Mouse (Mus musculus) left cerebral cortex, postnatal 25 days (tissue): ENCODE data around the gene 2310022B05Rik. TPM values are rescaled to one million over a fixed set of nuclear protein-coding genes. Genes with fewer than 3 reads are reported as not detected.

ENCODE experiments used
- DNase-seq, 2 experiments: peaks; one replicate each; pipeline ENCODE4 v3.0.0; 2022; ENCODE audit warnings: low spot score in 2 of 2, mixed read lengths in 1 of 2
- intact Hi-C: fragments of 180-260 bp; cut with DNase I; formaldehyde crosslinking; loops from one replicate; pipeline ENCODE4 v1.15.1; 2025
- total RNA-seq, 2 experiments: library from RNA; stranded (reverse); gene quantifications; 2 replicates each; pipeline ENCODE4 v1.2.3; 2021

The 2310022B05Rik gene
- 10 to 100 TPM; 50.5 to 55.8 TPM for total RNA-seq

DNA sequence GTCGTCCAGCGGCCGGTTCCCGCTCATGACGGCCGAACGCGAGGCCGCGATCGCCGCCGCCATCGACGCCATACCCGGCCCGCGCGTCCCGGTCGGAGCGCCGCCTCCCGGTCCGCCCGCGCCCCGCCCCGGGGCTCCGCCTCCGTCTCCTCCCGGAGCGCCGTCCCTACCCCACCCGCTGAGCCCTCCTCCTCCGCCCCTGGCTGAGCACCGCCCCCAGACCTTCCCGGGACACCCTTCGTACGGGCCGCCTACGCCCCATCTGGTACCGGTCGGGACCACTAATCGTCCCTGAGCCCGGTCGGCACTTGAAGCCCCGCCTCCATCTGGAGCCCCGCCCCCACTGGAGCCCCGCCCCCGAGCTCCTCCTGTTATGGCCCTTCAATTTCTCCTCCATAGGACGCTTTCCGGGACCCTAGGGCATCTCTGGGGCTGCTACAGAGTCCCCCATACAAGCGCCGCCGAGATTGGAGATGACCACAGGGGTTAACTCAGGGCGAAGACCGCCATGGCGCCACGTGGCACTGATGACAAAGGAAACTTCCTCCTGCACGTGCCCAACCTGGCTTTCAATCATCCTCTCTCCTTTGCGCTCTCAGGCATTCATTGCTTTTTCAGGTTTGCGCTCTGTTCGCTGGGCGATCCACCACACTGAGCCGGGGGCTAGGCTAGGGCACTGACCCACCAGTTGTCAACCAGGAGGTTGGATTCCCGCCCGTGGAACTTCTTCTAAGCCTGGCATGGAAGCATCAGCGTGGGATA lies at the start of gene 2310022B05Rik:
TSS of gene 2310022B05Rik (minus strand) at position 258 of the 762 bp plus-strand sequence.
- peak; percentile 78 to 80 for DNase-seq
- intact Hi-C loops, result loop anchor here (2.0 to 5.0 kb wide), 3 partner anchors 30 to 276 kb away; no protein-coding TSS in a partner anchor

DNA sequence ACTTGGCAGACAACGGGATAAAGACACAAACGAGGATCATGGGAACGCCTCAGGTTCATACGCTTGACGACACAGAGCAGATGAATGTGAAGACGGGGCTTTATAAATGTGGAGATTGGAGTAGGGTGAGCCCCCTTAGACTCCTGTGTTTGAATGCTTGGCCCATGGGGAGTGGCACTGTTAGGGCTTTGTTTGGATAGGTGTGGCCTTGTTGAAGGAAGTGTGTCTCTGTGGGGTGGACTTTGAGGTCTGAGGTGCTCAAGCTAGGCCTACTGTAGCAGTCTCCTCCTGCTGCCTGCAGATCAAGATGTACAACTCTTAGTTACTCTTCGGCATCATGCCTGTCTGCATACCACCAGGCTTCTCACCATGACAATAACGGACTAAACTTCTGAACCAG lies 42.7 kb upstream of the 2310022B05Rik start:
- intact Hi-C loops, result no loop called here
- DNase-seq, result no peak

- DNase-seq, result peak in 1 of 2 experiments; percentile 27
- intact Hi-C loops, result no loop called here
Observed at GRCm38 (mm10) chr8:124704376-124704775, 41.2 kb upstream of the 2310022B05Rik start.

GRCm38 (mm10) chr8:124703526-124703925 lies 40.4 kb upstream of the 2310022B05Rik start:
- DNase-seq, result no peak
- intact Hi-C loops, result no loop called here

DNA sequence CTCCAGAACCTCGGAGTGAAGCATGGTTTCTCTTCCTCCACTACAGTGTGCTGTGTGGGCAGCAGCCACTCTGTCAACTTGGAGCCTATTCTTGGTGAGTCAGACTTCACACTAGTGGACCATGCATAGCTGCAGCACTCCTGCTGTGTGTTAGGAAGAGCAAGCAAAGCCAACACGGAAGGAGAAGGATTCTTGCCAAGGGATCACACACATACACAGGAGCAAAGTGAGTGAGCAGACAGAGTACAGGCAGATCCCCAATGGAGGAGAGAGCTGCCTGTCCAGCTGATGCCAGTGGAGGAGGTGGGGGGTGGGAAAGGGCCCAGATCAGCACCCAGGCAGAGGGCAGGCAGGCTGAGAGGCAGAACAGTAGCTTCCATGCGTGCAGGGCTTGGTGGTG lies 39.0 kb upstream of the 2310022B05Rik start:
- DNase-seq, result peak in 1 of 2 experiments; percentile 79
- intact Hi-C loops, result no loop called here

DNA sequence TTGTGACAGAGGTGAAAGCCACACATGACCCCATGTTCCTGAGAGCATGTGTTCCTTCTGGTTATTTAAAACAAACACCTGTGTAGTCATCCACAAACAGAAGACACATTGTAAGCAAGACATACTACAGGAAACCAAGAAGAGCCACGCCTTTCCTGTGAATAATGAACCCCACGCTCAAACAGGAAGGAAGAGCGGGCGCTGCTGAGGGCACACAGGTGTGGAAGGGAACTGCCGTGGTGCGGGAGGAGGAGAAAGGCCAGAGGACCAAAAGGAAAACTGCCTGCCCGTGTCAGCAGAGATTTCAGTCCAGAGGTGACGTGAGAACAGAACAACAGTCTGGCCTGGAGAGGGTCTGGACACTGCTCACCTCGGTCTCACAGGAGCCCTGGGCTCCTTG lies 37.9 kb upstream of the 2310022B05Rik start:
- intact Hi-C loops, result no loop called here
- DNase-seq, result no peak

- DNase-seq, result no peak
- intact Hi-C loops, result no loop called here
Observed at GRCm38 (mm10) chr8:124700271-124700670, 37.1 kb upstream of the 2310022B05Rik start.

DNA sequence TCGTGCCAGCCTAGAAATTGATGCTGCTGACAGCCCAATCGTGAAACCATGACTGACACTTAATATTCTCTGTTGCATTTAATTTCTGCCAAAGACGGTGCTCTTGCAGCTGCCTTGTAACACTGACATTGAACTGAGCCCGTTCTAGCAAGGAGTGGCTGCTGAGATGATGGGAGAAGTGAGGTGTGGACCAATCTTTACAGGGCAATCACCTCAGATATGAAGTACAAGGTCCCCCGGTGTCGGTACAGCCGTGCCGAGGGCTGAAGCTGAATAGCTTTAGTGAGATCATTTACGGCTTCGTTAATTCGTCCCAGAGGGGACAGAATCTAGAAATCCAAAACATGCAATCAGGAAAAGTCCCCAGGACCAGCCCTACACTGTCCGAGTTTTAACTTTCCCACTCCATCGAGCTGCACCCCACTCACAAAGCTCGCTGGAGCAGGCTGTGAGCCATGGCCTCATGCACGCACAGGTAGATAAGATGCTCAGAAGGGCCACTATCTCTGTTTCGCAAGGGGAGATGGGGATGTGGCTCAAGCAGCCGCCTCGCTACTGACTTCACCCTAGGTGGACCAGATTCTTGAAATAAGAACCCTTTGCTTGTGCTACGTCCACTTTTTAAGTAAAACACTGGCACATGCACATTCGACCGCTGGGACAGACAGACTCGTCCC lies 32.4 kb upstream of the 2310022B05Rik start:
- DNase-seq, result no peak
- intact Hi-C loops, result no loop called here

- no peak for DNase-seq
- intact Hi-C loops, result no loop called here
Observed at GRCm38 (mm10) chr8:124691706-124692105, 28.5 kb upstream of the 2310022B05Rik start.

DNA sequence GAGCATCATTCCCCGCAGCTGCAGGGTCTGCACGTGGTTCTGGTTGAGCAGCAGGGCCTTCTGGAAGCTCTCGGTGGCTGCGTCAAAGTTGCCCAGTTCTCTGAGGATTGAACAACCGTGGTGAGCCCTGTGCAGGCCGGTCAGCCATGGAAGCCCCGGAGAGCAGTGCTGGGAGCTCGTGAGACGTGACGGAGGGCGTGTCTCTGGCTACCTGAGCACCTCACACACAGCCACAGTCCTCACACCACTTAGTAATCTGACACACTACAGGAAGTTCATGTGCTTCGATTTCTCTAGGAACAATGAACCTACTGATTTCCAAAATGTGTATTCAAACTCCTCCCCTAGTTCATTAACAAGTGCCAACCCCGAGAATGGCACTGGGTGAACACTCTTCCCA lies 25.7 kb upstream of the 2310022B05Rik start:
- intact Hi-C loops, result no loop called here
- DNase-seq, result no peak

- intact Hi-C loops, result no loop called here
- no peak for DNase-seq
Observed at GRCm38 (mm10) chr8:124682218-124682617, 19.0 kb upstream of the 2310022B05Rik start.

DNA sequence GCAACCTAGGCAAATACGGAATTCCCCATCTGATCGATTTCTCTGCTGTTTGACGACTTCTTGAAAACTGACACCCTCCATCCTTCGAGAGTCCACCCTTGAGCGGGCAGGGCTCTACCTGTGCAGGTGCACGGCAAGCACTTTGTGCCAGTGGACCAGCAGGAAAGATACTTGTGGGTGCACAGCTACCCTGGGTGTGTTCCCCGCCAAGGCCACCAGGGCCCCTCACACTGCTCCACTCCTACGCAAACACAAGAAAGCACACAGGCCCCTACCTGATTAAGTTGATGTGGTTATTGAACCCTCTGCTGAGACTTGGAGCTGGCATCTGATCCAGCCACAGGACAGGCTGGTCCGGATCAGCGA lies 18.6 kb upstream of the 2310022B05Rik start:
- no peak for DNase-seq
- intact Hi-C loops, result no loop called here

- intact Hi-C loops, result no loop called here
- DNase-seq, result no peak
Observed at GRCm38 (mm10) chr8:124681077-124681791, 18.1 kb upstream of the 2310022B05Rik start.

GRCm38 (mm10) chr8:124678246-124678645 lies 15.1 kb upstream of the 2310022B05Rik start:
- DNase-seq, result no peak
- intact Hi-C loops, result loop anchor here (5.0 kb wide), 1 partner anchor 146 kb away; no protein-coding TSS in a partner anchor

GRCm38 (mm10) chr8:124677486-124677885 lies 14.3 kb upstream of the 2310022B05Rik start:
- DNase-seq, result peak; percentile 89 to 95
- intact Hi-C loops, result loop anchor here (1.0 to 5.0 kb wide), 2 partner anchors 60 to 145 kb away; no protein-coding TSS in a partner anchor

- DNase-seq, result no peak
- intact Hi-C loops, result loop anchor here (1.0 to 5.0 kb wide), 2 partner anchors 60 to 145 kb away; no protein-coding TSS in a partner anchor
Observed at GRCm38 (mm10) chr8:124677078-124677477, 13.9 kb upstream of the 2310022B05Rik start.

DNA sequence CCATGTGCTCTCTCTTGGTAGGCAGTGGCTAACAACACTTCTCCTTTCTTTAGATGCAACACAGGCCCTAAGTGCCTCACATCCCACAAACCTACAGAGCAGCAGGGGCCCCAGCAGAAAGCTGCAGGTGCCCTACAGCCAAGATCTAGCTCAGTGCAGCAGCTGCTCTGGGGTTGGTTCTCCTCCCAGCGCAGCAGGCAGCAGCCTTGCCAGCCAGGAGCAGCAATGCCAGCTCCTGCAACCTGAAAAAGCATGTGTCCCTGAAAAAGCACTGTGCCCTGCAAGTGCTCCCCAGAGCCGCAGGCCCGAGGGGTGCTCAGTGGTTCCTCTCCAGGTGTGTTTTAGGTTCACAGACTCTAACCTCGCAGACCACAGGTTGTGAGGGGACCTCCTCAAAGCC lies 13.5 kb upstream of the 2310022B05Rik start:
- intact Hi-C loops, result loop anchor here (1.0 to 5.0 kb wide), 2 partner anchors 59 to 144 kb away; no protein-coding TSS in a partner anchor
- peak in 1 of 2 experiments; percentile 23 for DNase-seq

- no peak for DNase-seq
- intact Hi-C loops, result no loop called here
Observed at GRCm38 (mm10) chr8:124672345-124672744, 9.2 kb upstream of the 2310022B05Rik start.

DNA sequence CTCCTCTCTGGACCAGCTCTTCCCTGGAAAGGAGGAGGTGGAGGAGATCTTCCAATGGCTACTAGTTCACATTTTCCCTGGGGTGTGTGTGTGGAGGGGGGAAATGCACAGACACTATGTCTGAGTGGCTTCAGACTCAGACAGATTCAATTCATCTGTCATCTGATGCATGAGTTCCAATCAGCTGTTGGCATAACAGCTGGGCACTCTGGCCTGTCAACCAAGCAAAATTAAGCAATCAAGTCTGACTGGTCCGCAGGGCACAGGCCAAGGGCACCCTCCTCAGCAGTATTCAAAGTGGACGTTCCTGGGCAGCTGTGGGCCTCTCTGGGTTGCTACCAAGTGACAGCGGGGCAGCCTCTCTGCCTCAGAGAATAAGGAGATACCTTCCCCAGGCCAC lies 5.6 kb upstream of the 2310022B05Rik start:
- intact Hi-C loops, result no loop called here

GRCm38 (mm10) chr8:124664414-124664813 lies 1.2 kb upstream of the 2310022B05Rik start:
- intact Hi-C loops, result loop anchor here (5.0 kb wide), 2 partner anchors 47 to 277 kb away; no protein-coding TSS in a partner anchor
- DNase-seq, result no peak

More for the DNA sequence above, 5.6 kb upstream of the 2310022B05Rik start:
- no peak for DNase-seq
